In the genomic region with DNA sequence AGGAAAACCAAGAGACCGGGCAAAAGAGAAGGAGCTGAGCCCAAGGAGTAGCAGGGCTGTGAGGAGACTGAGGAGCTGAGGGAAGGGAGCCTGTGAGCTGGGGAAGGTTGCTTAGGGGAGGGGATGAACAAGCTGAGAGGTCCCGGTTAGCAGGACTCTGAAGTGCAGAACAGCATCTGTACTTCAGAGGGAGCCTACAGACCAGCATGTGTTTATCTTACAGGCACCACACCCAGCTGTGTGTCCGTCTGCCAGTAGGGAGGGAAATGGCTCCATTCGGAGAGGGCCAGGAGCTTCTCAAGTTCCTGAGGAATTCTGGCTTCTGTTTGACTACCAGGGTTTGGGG, we compare ENCODE assay signal across 8 mouse cellular contexts. TPM values are rescaled to one million over a fixed set of nuclear protein-coding genes. Genes with fewer than 3 reads are reported as not detected.
DNase-seq lines count a peak whose midpoint lies in the region; ATAC-seq and TF ChIP-seq lines count a peak whose summit lies in the region.

No protein-coding gene starts in this region.

- peak overlapping the region; percentile 18; the same call in 1 of the 2 replicates for H3K9ac ChIP-seq in lung, embryonic 16.5 days (ENCODE audit: low read length)
- no peak overlapping the region for H3K9ac ChIP-seq in limb, embryonic 14.5 days (ENCODE audit: low read depth, low read length, severe bottlenecking)
- H3K9ac ChIP-seq in hindbrain, embryonic 12.5 days, result no peak overlapping the region

- peak; percentile 59 for ATAC-seq in lung, embryonic 16.5 days (ENCODE audit: low read depth)
- no peak for ATAC-seq in limb, embryonic 14.5 days (ENCODE audit: low FRiP score, low read depth)
- no peak for ATAC-seq in hindbrain, embryonic 12.5 days (ENCODE audit: low FRiP score)

- TF ChIP-seq CTCF in lung, adult 2 months (IDR thresholded peaks at IDR 0.05; ENCODE audit: insufficient read depth, low read length), result no peak
- TF ChIP-seq CTCF in thymus, adult 2 months (IDR thresholded peaks at IDR 0.05; ENCODE audit: borderline replicate concordance, control insufficient read depth, extremely low read depth, insufficient read depth, low read length, poor library complexity), result no peak

- H3K4me1 ChIP-seq in lung, embryonic 16.5 days (replicated peaks; ENCODE audit: control insufficient read depth, insufficient read depth, low read length), result 0 out of 2 replicates have a peak, but pooled peaks cover 4% of the 10 kb centered on the region
- no peaks in the 10 kb centered on the region for H3K4me1 ChIP-seq in lung, adult 2 months (ENCODE audit: control insufficient read depth, insufficient read depth, low read length)
- H3K4me1 ChIP-seq in limb, embryonic 14.5 days (ENCODE audit: control insufficient read depth, insufficient read depth, low read length), result no peaks in the 10 kb centered on the region
- H3K4me1 ChIP-seq in thymus, adult 2 months (replicated peaks; ENCODE audit: control insufficient read depth, insufficient read depth, low read length), result no peaks in the 10 kb centered on the region
- H3K4me1 ChIP-seq in hindbrain, embryonic 12.5 days, result 0 out of 2 replicates have a peak, but pooled peaks cover 2% of the 10 kb centered on the region

- WGBS in lung, embryonic 16.5 days, result 11% methylated on average over 4 of the region's 4 CpGs
- WGBS in lung, adult 2 months, result 8% methylated on average over 4 of the region's 4 CpGs
- WGBS in limb, embryonic 14.5 days, result 2% methylated on average over 4 of the region's 4 CpGs
- WGBS in thymus, adult 2 months, result 38% methylated on average over 4 of the region's 4 CpGs
- 9% methylated on average over 4 of the region's 4 CpGs for WGBS in hindbrain, embryonic 12.5 days

- H3K9me3 ChIP-seq in lung, embryonic 16.5 days (ENCODE audit: control insufficient read depth, low read length), result no peaks in the 10 kb centered on the region
- no peaks in the 10 kb centered on the region for H3K9me3 ChIP-seq in limb, embryonic 14.5 days (ENCODE audit: control insufficient read depth, low read length)
- H3K9me3 ChIP-seq in hindbrain, embryonic 12.5 days (replicated peaks), result no peaks in the 10 kb centered on the region

- TF ChIP-seq POLR2A in lung, adult 2 months (IDR thresholded peaks at IDR 0.05; ENCODE audit: borderline replicate concordance, extremely low read depth, low read depth, low read length), result no peak
- TF ChIP-seq POLR2A in limb, embryonic 14.5 days (IDR thresholded peaks at IDR 0.05; ENCODE audit: borderline replicate concordance, extremely low read depth, insufficient read depth, insufficient read length), result no peak
- no peak for TF ChIP-seq POLR2A in thymus, adult 2 months (IDR thresholded peaks at IDR 0.05; ENCODE audit: control insufficient read depth, extremely low read depth, insufficient read depth, low read length, poor library complexity)

- H3K27me3 ChIP-seq in lung, embryonic 16.5 days (ENCODE audit: control insufficient read depth, insufficient read depth, low read depth, low read length), result no peaks in the 10 kb centered on the region
- no peaks in the 10 kb centered on the region for H3K27me3 ChIP-seq in limb, embryonic 14.5 days (ENCODE audit: control insufficient read depth, insufficient read depth, low read length)
- H3K27me3 ChIP-seq in thymus, adult 2 months (ENCODE audit: control insufficient read depth, insufficient read depth, low read length), result no peaks in the 10 kb centered on the region
- no peaks in the 10 kb centered on the region for H3K27me3 ChIP-seq in hindbrain, embryonic 12.5 days

- H3K36me3 ChIP-seq in lung, embryonic 16.5 days (ENCODE audit: control insufficient read depth, insufficient read depth, low read length), result no peaks in the 10 kb centered on the region
- no peaks in the 10 kb centered on the region for H3K36me3 ChIP-seq in limb, embryonic 14.5 days (ENCODE audit: control insufficient read depth, insufficient read depth, low read length)
- no peaks in the 10 kb centered on the region for H3K36me3 ChIP-seq in thymus, adult 2 months (ENCODE audit: control insufficient read depth, insufficient read depth, low read length)
- no peaks in the 10 kb centered on the region for H3K36me3 ChIP-seq in hindbrain, embryonic 12.5 days

- no peak overlapping the region for H3K27ac ChIP-seq in lung, embryonic 16.5 days (ENCODE audit: low read length)
- 0 out of 2 replicates have a peak overlapping the region, but pooled peaks have one; percentile 3 for H3K27ac ChIP-seq in limb, embryonic 14.5 days (replicated peaks; ENCODE audit: low read depth, low read length)
- no peak overlapping the region for H3K27ac ChIP-seq in thymus, adult 2 months (ENCODE audit: control insufficient read depth, insufficient read depth, low read length)
- H3K27ac ChIP-seq in hindbrain, embryonic 12.5 days, result no peak overlapping the region

- H3K4me2 ChIP-seq in lung, embryonic 16.5 days (ENCODE audit: low read depth, low read length), result no peak overlapping the region
- no peak overlapping the region for H3K4me2 ChIP-seq in limb, embryonic 14.5 days (replicated peaks; ENCODE audit: low read depth, low read length, severe bottlenecking)
- H3K4me2 ChIP-seq in hindbrain, embryonic 12.5 days (replicated peaks), result no peak overlapping the region

- DNase-seq in lung, adult 2 months, result no peak
- peak; percentile 43 for DNase-seq in embryo, embryonic 10.5 days (ENCODE audit: low spot score)
- peak; percentile 21 for DNase-seq in limb, embryonic 14.5 days (ENCODE audit: low spot score)
- DNase-seq in spleen, postnatal 36 days (ENCODE audit: low spot score in 2 of 2), result peak; percentile 18 to 33
- no peak for DNase-seq in thymus, adult 2 months
- no peak for DNase-seq in gastrocnemius, postnatal 4 days (ENCODE audit: low spot score in 2 of 2)

- H3K4me3 ChIP-seq in lung, embryonic 16.5 days (ENCODE audit: low read length), result no peak overlapping the region
- H3K4me3 ChIP-seq in lung, adult 2 months (replicated peaks; ENCODE audit: extremely low read depth, low read depth, low read length), result no peak overlapping the region
- H3K4me3 ChIP-seq in limb, embryonic 14.5 days (replicated peaks; ENCODE audit: low read length), result no peak overlapping the region
- no peak overlapping the region for H3K4me3 ChIP-seq in thymus, adult 2 months (ENCODE audit: control insufficient read depth, insufficient read depth, low read length)
- H3K4me3 ChIP-seq in hindbrain, embryonic 12.5 days, result no peak overlapping the region

RNA-seq across cellular contexts. Expression of a gene that starts 5.6 kb away (rescaled TPM):
- 0.21 and 1.4 TPM in 2 replicates for polyA plus RNA-seq in lung, embryonic 16.5 days (2015; fragmentation: Nextera tagmentation; extraction: Ambion mirVana)
- polyA plus RNA-seq in lung, adult 2 months (2012; rRNA removed), result 0.15 and 0.28 TPM in 2 replicates
- polyA plus RNA-seq in limb, embryonic 14.5 days (2012; rRNA removed), result 0.21 TPM in 1 of 2 replicates, not detected in the other
- polyA plus RNA-seq in limb, embryonic 14.5 days (2014; fragmentation: Nextera tagmentation; extraction: Ambion mirVana), result not detected in 2 replicates
- 0.18 and 0.92 TPM in 2 replicates for polyA plus RNA-seq in thymus, adult 2 months (2012; rRNA removed)
- polyA plus RNA-seq in hindbrain, embryonic 12.5 days (2016; fragmentation: Nextera tagmentation; extraction: Ambion mirVana), result not detected in 2 replicates
- total RNA-seq in gastrocnemius, postnatal 4 days (2021), result 1 to 10 TPM in 1 of 2 experiments, under 1 TPM in 1; 0.64 to 1.5 TPM

RNA-seq across cellular contexts. Expression of a gene that starts 28.8 kb away (rescaled TPM):
- 18.1 and 18.3 TPM in 2 replicates for polyA plus RNA-seq in lung, embryonic 16.5 days (2015; fragmentation: Nextera tagmentation; extraction: Ambion mirVana)
- 19.7 and 20.2 TPM in 2 replicates for polyA plus RNA-seq in lung, adult 2 months (2012; rRNA removed)
- 21.9 and 22.1 TPM in 2 replicates for polyA plus RNA-seq in limb, embryonic 14.5 days (2012; rRNA removed)
- polyA plus RNA-seq in limb, embryonic 14.5 days (2014; fragmentation: Nextera tagmentation; extraction: Ambion mirVana), result 18.5 and 20.0 TPM in 2 replicates
- polyA plus RNA-seq in thymus, adult 2 months (2012; rRNA removed), result 15.6 and 25.5 TPM in 2 replicates
- polyA plus RNA-seq in hindbrain, embryonic 12.5 days (2016; fragmentation: Nextera tagmentation; extraction: Ambion mirVana), result 28.1 and 28.7 TPM in 2 replicates
- 10 to 100 TPM; 42.4 to 50.2 TPM for total RNA-seq in gastrocnemius, postnatal 4 days (2021)

RNA-seq across cellular contexts. Expression of a gene that starts 38.7 kb away (rescaled TPM):
- 4.3 and 4.7 TPM in 2 replicates for polyA plus RNA-seq in lung, embryonic 16.5 days (2015; fragmentation: Nextera tagmentation; extraction: Ambion mirVana)
- 9.6 and 12.0 TPM in 2 replicates for polyA plus RNA-seq in lung, adult 2 months (2012; rRNA removed)
- 11.9 and 12.4 TPM in 2 replicates for polyA plus RNA-seq in limb, embryonic 14.5 days (2012; rRNA removed)
- 2.8 and 3.2 TPM in 2 replicates for polyA plus RNA-seq in limb, embryonic 14.5 days (2014; fragmentation: Nextera tagmentation; extraction: Ambion mirVana)
- 11.8 and 11.9 TPM in 2 replicates for polyA plus RNA-seq in thymus, adult 2 months (2012; rRNA removed)
- polyA plus RNA-seq in hindbrain, embryonic 12.5 days (2016; fragmentation: Nextera tagmentation; extraction: Ambion mirVana), result 6.3 and 7.2 TPM in 2 replicates
- 10 to 100 TPM; 10.5 to 10.9 TPM for total RNA-seq in gastrocnemius, postnatal 4 days (2021)

RNA-seq across cellular contexts. Expression of a gene that starts 41.4 kb away (rescaled TPM):
- 23.9 and 24.6 TPM in 2 replicates for polyA plus RNA-seq in lung, embryonic 16.5 days (2015; fragmentation: Nextera tagmentation; extraction: Ambion mirVana)
- 17.7 and 19.0 TPM in 2 replicates for polyA plus RNA-seq in lung, adult 2 months (2012; rRNA removed)
- polyA plus RNA-seq in limb, embryonic 14.5 days (2012; rRNA removed), result 20.4 and 24.8 TPM in 2 replicates
- polyA plus RNA-seq in limb, embryonic 14.5 days (2014; fragmentation: Nextera tagmentation; extraction: Ambion mirVana), result 11.2 and 13.8 TPM in 2 replicates
- 16.0 and 16.9 TPM in 2 replicates for polyA plus RNA-seq in thymus, adult 2 months (2012; rRNA removed)
- polyA plus RNA-seq in hindbrain, embryonic 12.5 days (2016; fragmentation: Nextera tagmentation; extraction: Ambion mirVana), result 23.6 and 25.6 TPM in 2 replicates
- total RNA-seq in gastrocnemius, postnatal 4 days (2021), result 10 to 100 TPM in 1 of 2 experiments, 1 to 10 TPM in 1; 9.3 to 10.8 TPM

Comparison
In these comparisons a context has a peak if more than half of its experiments do, and no peak if none do; other contexts are left out.
1. DNase-seq: peak in embryo, embryonic 10.5 days (single experiment), limb, embryonic 14.5 days (single experiment) and spleen, postnatal 36 days (2 of 2); none in lung, adult 2 months (single experiment), thymus, adult 2 months (single experiment) and gastrocnemius, postnatal 4 days (0 of 2).